Mouse (Mus musculus) liver, adult 2 months (tissue): Measurements from ENCODE around the gene Fam53b. TPM values are rescaled to one million over a fixed set of nuclear protein-coding genes. Genes with fewer than 3 reads are reported as not detected.
A peak's percentile ranks its signal among the peaks of the same experiment; 100 is the strongest.

Experiments used
- DNase-seq: peaks from one replicate; pipeline ENCODE4 v3.0.0-alpha.2; 2011; ENCODE audit warnings: low read depth, low spot score; ENCODE audit errors: extremely low read depth
- H3K27ac ChIP-seq: fragments of 200-500 bp; replicated peaks from 2 replicates; pipeline ENCODE4 v1.5.1; 2012; ENCODE audit warnings: low read depth, mild to moderate bottlenecking, control low read depth, inconsistent platforms, low read length; ENCODE audit not compliant: insufficient read depth
- H3K27me3 ChIP-seq: fragments of 200-500 bp; 2 replicates; pipeline ENCODE4 v1.6.1; 2012; ENCODE audit warnings: mild to moderate bottlenecking, moderate library complexity, low read length, inconsistent platforms; ENCODE audit not compliant: control insufficient read depth, insufficient read depth
- H3K36me3 ChIP-seq: fragments of 200-500 bp; 2 replicates; pipeline ENCODE4 v1.6.1; 2012; ENCODE audit warnings: low read length, inconsistent platforms; ENCODE audit not compliant: control insufficient read depth, insufficient read depth
- H3K4me1 ChIP-seq: fragments of 200-500 bp; 2 replicates; pipeline ENCODE4 v1.6.1; 2011; ENCODE audit warnings: low read length; ENCODE audit not compliant: control insufficient read depth, insufficient read depth
- H3K4me3 ChIP-seq: fragments of 200-500 bp; 2 replicates; pipeline ENCODE4 v1.5.1; 2011; ENCODE audit warnings: low read depth, mild to moderate bottlenecking, control low read depth, low read length, moderate library complexity; ENCODE audit not compliant: insufficient read depth
- H3K79me2 ChIP-seq: fragments of 200-500 bp; 2 replicates; pipeline ENCODE4 v1.6.1; 2012; ENCODE audit warnings: inconsistent platforms, mild to moderate bottlenecking, low read length, moderate library complexity; ENCODE audit not compliant: control insufficient read depth, insufficient read depth
- H3K9ac ChIP-seq: fragments of 200-500 bp; 2 replicates; pipeline ENCODE4 v1.6.1; 2012; ENCODE audit warnings: low read depth, mild to moderate bottlenecking, control low read depth, inconsistent platforms, low read length
- CTCF ChIP-seq: fragments of 200-500 bp; IDR thresholded peaks from 2 replicates; pipeline ENCODE4 v1.5.1; 2011; ENCODE audit warnings: low read depth, low read length, control low read depth
- POLR2A ChIP-seq: fragments of 200-500 bp; IDR thresholded peaks from 2 replicates; pipeline ENCODE4 v1.6.1; 2011; ENCODE audit warnings: low read length, control low read depth; ENCODE audit not compliant: insufficient read depth; ENCODE audit errors: extremely low read depth
- WGBS: fragments of 180-500 bp; shearing (Covaris S2); methylation state at CpG from one replicate; pipeline ENCODE4 v1.1.7; 2018; 5-methylcytosine and 5-hydroxymethylcytosine counted together
- polyA plus RNA-seq: library from polyadenylated mRNA; depleted of rRNA; stranded (reverse); fragments of >200 nt; gene quantifications from 2 replicates; pipeline ENCODE4 v1.2.3, GENCODE M21; 2012
- total RNA-seq: library from RNA; depleted of rRNA; stranded (reverse); fragments of >200 nt; gene quantifications from 2 replicates; pipeline ENCODE4 v1.2.3, GENCODE M21; 2014

The Fam53b gene
- total and polyA plus RNA-seq, 2 experiments: 4.3 to 9.1 TPM

- peak overlapping the region; percentile 77 for H3K4me3 ChIP-seq
- peak; percentile 57 for DNase-seq
- H3K27me3 ChIP-seq: no peaks in the 10 kb centered on the region
- no peaks in the 10 kb centered on the region for H3K36me3 ChIP-seq
- peak overlapping the region; percentile 79 for H3K9ac ChIP-seq
- H3K27ac ChIP-seq: peak overlapping the region; percentile 71
- peaks cover 3% of the 10 kb centered on the region; the same call in 1 of the 2 replicates for H3K79me2 ChIP-seq
- TF ChIP-seq CTCF (no peak), POLR2A (no peak)
- peaks cover 3% of the 10 kb centered on the region; the same call in 1 of the 2 replicates for H3K4me1 ChIP-seq
- 1% methylated on average over 7 of the region's 7 CpGs for WGBS
These were observed 384 bp upstream of the Fam53b start for GRCm38 (mm10) chr7:132814089-132814450.

- TF ChIP-seq CTCF: no peak
- no peak for TF ChIP-seq POLR2A
- Histone ChIP-seq H3K27ac (peak overlapping the region; percentile 71), H3K4me3 (peak overlapping the region; percentile 77), H3K79me2 (peaks cover 6% of the 10 kb centered on the region; the same call in 1 of the 2 replicates), H3K36me3 (no peaks in the 10 kb centered on the region), H3K9ac (peak overlapping the region; percentile 79), H3K27me3 (no peaks in the 10 kb centered on the region), H3K4me1 (peaks cover 5% of the 10 kb centered on the region; the same call in 1 of the 2 replicates)
- WGBS: under 1% methylated on average over 59 of the region's 59 CpGs
- DNase-seq: no peak
These were observed 869 bp downstream of the Fam53b start for GRCm38 (mm10) chr7:132812619-132813415.

- Histone ChIP-seq H3K27me3 (no peaks in the 10 kb centered on the region), H3K4me1 (peaks cover 5% of the 10 kb centered on the region; the same call in 1 of the 2 replicates), H3K27ac (peak overlapping the region; percentile 61), H3K4me3 (peak overlapping the region; percentile 77), H3K9ac (peak overlapping the region; percentile 79), H3K79me2 (peaks cover 7% of the 10 kb centered on the region; the same call in 1 of the 2 replicates), H3K36me3 (no peaks in the 10 kb centered on the region)
- 23% methylated on average over 23 of the region's 23 CpGs for WGBS
- TF ChIP-seq CTCF (no peak), POLR2A (no peak)
- DNase-seq: no peak
These were observed 1.7 kb downstream of the Fam53b start for GRCm38 (mm10) chr7:132811716-132812618.

GRCm38 (mm10) chr7:132810879-132811278 is 2.8 kb downstream of the Fam53b start:
- peak; percentile 70 for DNase-seq
- Histone ChIP-seq H3K36me3 (no peaks in the 10 kb centered on the region), H3K4me1 (peaks cover 7% of the 10 kb centered on the region; the same call in 1 of the 2 replicates), H3K27me3 (no peaks in the 10 kb centered on the region), H3K9ac (no peak overlapping the region), H3K79me2 (peaks cover 9% of the 10 kb centered on the region; the same call in 1 of the 2 replicates), H3K27ac (no peak overlapping the region), H3K4me3 (no peak overlapping the region)
- 70% methylated on average over 1 of the region's 1 CpGs for WGBS
- TF ChIP-seq POLR2A (no peak), CTCF (peak; percentile 91)

GRCm38 (mm10) chr7:132810368-132810767 is 3.3 kb downstream of the Fam53b start:
- WGBS: 57% methylated on average over 6 of the region's 6 CpGs
- H3K4me1 ChIP-seq: peaks cover 7% of the 10 kb centered on the region; the same call in 1 of the 2 replicates

More at GRCm38 (mm10) chr7:132810368-132810767, 3.3 kb downstream of the Fam53b start:
- Histone ChIP-seq H3K36me3 (no peaks in the 10 kb centered on the region), H3K27ac (no peak overlapping the region), H3K9ac (0 out of 2 replicates have a peak overlapping the region, but pooled peaks have one; percentile 15), H3K79me2 (peaks cover 14% of the 10 kb centered on the region; the same call in 1 of the 2 replicates), H3K27me3 (no peaks in the 10 kb centered on the region), H3K4me3 (no peak overlapping the region)
- no peak for TF ChIP-seq POLR2A
- no peak for TF ChIP-seq CTCF
- no peak for DNase-seq
